Mouse (Mus musculus) embryonic facial prominence, embryonic 15.5 days (tissue): ENCODE measurements around the gene B4galt7. TPM values are rescaled to one million over a fixed set of nuclear protein-coding genes. Genes with fewer than 3 reads are reported as not detected.
"Not testable (repeated sequence)": the region's sequence is repeated elsewhere in the genome, so short reads cannot be mapped to it uniquely, and the experiment has no call there.

Experiments
- ATAC-seq: fragments of 200-750 bp; cut with Nextera tagmentation; 2 replicates; pipeline ENCODE4 v1.8.0; 2017; ENCODE audit warnings: low read depth, moderate TSS enrichment; ENCODE audit not compliant: insufficient number of reproducible peaks, low FRiP score, low TSS enrichment
- H3K27ac ChIP-seq: fragments of 300-500 bp; sonication (generic); replicated peaks from 2 replicates; pipeline ENCODE4 v1.5.1; 2015; ENCODE audit warnings: mild to moderate bottlenecking, inconsistent platforms
- H3K27me3 ChIP-seq: fragments of 300-500 bp; sonication (generic); 2 replicates; pipeline ENCODE4 v1.6.1; 2015; ENCODE audit warnings: inconsistent platforms
- H3K36me3 ChIP-seq: fragments of 300-500 bp; sonication (generic); 2 replicates; pipeline ENCODE4 v1.6.1; 2015; ENCODE audit warnings: mild to moderate bottlenecking, inconsistent platforms
- H3K4me1 ChIP-seq: fragments of 300-500 bp; sonication (generic); 2 replicates; pipeline ENCODE4 v1.6.1; 2015; ENCODE audit warnings: inconsistent platforms
- H3K4me2 ChIP-seq: fragments of 300-500 bp; sonication (generic); replicated peaks from 2 replicates; pipeline ENCODE4 v1.6.1; 2015; ENCODE audit warnings: mild to moderate bottlenecking, inconsistent platforms
- H3K4me3 ChIP-seq: fragments of 300-500 bp; sonication (generic); replicated peaks from 2 replicates; pipeline ENCODE4 v1.5.1; 2015; ENCODE audit warnings: mild to moderate bottlenecking, inconsistent platforms
- H3K9ac ChIP-seq: fragments of 300-500 bp; sonication (generic); 2 replicates; pipeline ENCODE4 v1.6.1; 2015; ENCODE audit warnings: inconsistent platforms
- H3K9me3 ChIP-seq: fragments of 300-500 bp; sonication (generic); replicated peaks from 2 replicates; pipeline ENCODE4 v1.6.1; 2016; ENCODE audit warnings: inconsistent platforms
- WGBS: fragments of 180-500 bp; shearing (Covaris S2); methylation state at CpG from one replicate; pipeline ENCODE4 v1.1.7; 2015; 5-methylcytosine and 5-hydroxymethylcytosine counted together
- polyA plus RNA-seq: library from polyadenylated mRNA; unstranded; fragments of >200 nt; fragmentation: Nextera tagmentation; extraction: Ambion mirVana; gene quantifications from 2 replicates; pipeline ENCODE4 v1.2.1, GENCODE M21; 2015

The B4galt7 gene
- 30.3 and 32.3 TPM in 2 replicates for polyA plus RNA-seq

- Histone ChIP-seq H3K4me1 (peaks cover 13% of the 10 kb centered on the region), H3K9ac (peak within 1 kb of the TSS; percentile 85), H3K4me2 (peak within 1 kb of the TSS; percentile 71), H3K4me3 (peak within 1 kb of the TSS; percentile 95), H3K9me3 (no peaks in the 10 kb centered on the region), H3K27me3 (no peaks in the 10 kb centered on the region), H3K36me3 (peaks cover 46% of the 10 kb centered on the region), H3K27ac (peak within 1 kb of the TSS; percentile 55)
- WGBS, result 9% methylated on average over 51 of the region's 51 CpGs
- ATAC-seq, result peak; percentile 77; the same call in 1 of the 2 replicates
Observed at GRCm38 (mm10) chr13:55599566-55600540, at the start of gene B4galt7. Gene B4galt7 (plus strand): TSS chr13:55599896.

- H3K27me3 ChIP-seq, result no peaks in the 10 kb centered on the region
- H3K4me1 ChIP-seq, result no peaks in the 10 kb centered on the region
- H3K9ac ChIP-seq, result no peak overlapping the region
- 91% methylated on average over 9 of the region's 9 CpGs for WGBS
- H3K9me3 ChIP-seq, result no peaks in the 10 kb centered on the region
- no peak overlapping the region for H3K4me3 ChIP-seq
- no peak overlapping the region for H3K4me2 ChIP-seq
- peaks cover 57% of the 10 kb centered on the region for H3K36me3 ChIP-seq
- ATAC-seq, result no peak
- no peak overlapping the region for H3K27ac ChIP-seq
Observed at GRCm38 (mm10) chr13:55555921-55556320, 43.8 kb upstream of the B4galt7 start.

- no peaks in the 10 kb centered on the region for H3K9me3 ChIP-seq
- no peak overlapping the region for H3K27ac ChIP-seq
- H3K36me3 ChIP-seq, result peaks cover 50% of the 10 kb centered on the region
- no peak overlapping the region for H3K4me3 ChIP-seq
- H3K4me1 ChIP-seq, result no peaks in the 10 kb centered on the region
- whole genome bisulfite sequencing, result 81% methylated on average over 6 of the region's 6 CpGs
- H3K9ac ChIP-seq, result no peak overlapping the region
- H3K27me3 ChIP-seq, result no peaks in the 10 kb centered on the region
- no peak for ATAC-seq
- no peak overlapping the region for H3K4me2 ChIP-seq
Observed at GRCm38 (mm10) chr13:55557499-55557898, 42.2 kb upstream of the B4galt7 start.

GRCm38 (mm10) chr13:55563266-55563879, 36.3 kb upstream of the B4galt7 start:
- 55% methylated on average over 7 of the region's 7 CpGs for WGBS
- ATAC-seq, result no peak
- no peak overlapping the region for H3K27ac ChIP-seq
- H3K27me3 ChIP-seq, result no peaks in the 10 kb centered on the region
- no peak overlapping the region for H3K9ac ChIP-seq
- H3K4me2 ChIP-seq, result no peak overlapping the region
- peaks cover 21% of the 10 kb centered on the region for H3K36me3 ChIP-seq
- no peak overlapping the region for H3K4me3 ChIP-seq
- no peaks in the 10 kb centered on the region for H3K9me3 ChIP-seq
- no peaks in the 10 kb centered on the region; the same call in 1 of the 2 replicates for H3K4me1 ChIP-seq

GRCm38 (mm10) chr13:55567001-55567400, 32.7 kb upstream of the B4galt7 start:
- no peak overlapping the region for H3K27ac ChIP-seq
- no peaks in the 10 kb centered on the region for H3K9me3 ChIP-seq
- no peak overlapping the region for H3K4me3 ChIP-seq
- H3K27me3 ChIP-seq, result no peaks in the 10 kb centered on the region
- ATAC-seq, result no peak
- WGBS, result 79% methylated on average over 6 of the region's 6 CpGs
- no peak overlapping the region for H3K4me2 ChIP-seq
- peaks cover 15% of the 10 kb centered on the region for H3K4me1 ChIP-seq
- H3K9ac ChIP-seq, result no peak overlapping the region
- H3K36me3 ChIP-seq, result peaks cover 18% of the 10 kb centered on the region

- no peak for ATAC-seq
Observed at GRCm38 (mm10) chr13:55567949-55568348, 31.7 kb upstream of the B4galt7 start.

GRCm38 (mm10) chr13:55568524-55568923, 31.2 kb upstream of the B4galt7 start:
- not testable (repeated sequence) for H3K27ac ChIP-seq
- H3K36me3 ChIP-seq, result peaks cover 18% of the 10 kb centered on the region

More at GRCm38 (mm10) chr13:55567949-55568348, 31.7 kb upstream of the B4galt7 start:
- WGBS, result 73% methylated on average over 2 of the region's 2 CpGs
- Histone ChIP-seq H3K9me3 (no peaks in the 10 kb centered on the region), H3K27ac (no peak overlapping the region), H3K36me3 (peaks cover 18% of the 10 kb centered on the region), H3K27me3 (no peaks in the 10 kb centered on the region), H3K9ac (no peak overlapping the region), H3K4me2 (no peak overlapping the region), H3K4me3 (no peak overlapping the region), H3K4me1 (peaks cover 18% of the 10 kb centered on the region)

GRCm38 (mm10) chr13:55569726-55570285, 29.9 kb upstream of the B4galt7 start:
- Histone ChIP-seq H3K36me3 (peaks cover 18% of the 10 kb centered on the region), H3K27me3 (no peaks in the 10 kb centered on the region), H3K4me2 (peak overlapping the region; percentile 89), H3K4me3 (peak overlapping the region; percentile 95), H3K27ac (peak overlapping the region; percentile 92), H3K9me3 (no peaks in the 10 kb centered on the region), H3K4me1 (peaks cover 18% of the 10 kb centered on the region), H3K9ac (peak overlapping the region; percentile 91)
- 3% methylated on average over 16 of the region's 16 CpGs for WGBS
- 0 out of 2 replicates have a peak, but pooled peaks have one; percentile 11 for ATAC-seq

More at GRCm38 (mm10) chr13:55568524-55568923, 31.2 kb upstream of the B4galt7 start:
- ATAC-seq, H3K9ac ChIP-seq, H3K4me3 ChIP-seq, H3K27me3 ChIP-seq, H3K9me3 ChIP-seq, H3K4me2 ChIP-seq: not testable (repeated sequence)
- peaks cover 18% of the 10 kb centered on the region for H3K4me1 ChIP-seq
- 81% methylated on average over 4 of the region's 4 CpGs for WGBS

- Histone ChIP-seq H3K4me2 (peak overlapping the region; percentile 89), H3K9me3 (no peaks in the 10 kb centered on the region), H3K4me1 (peaks cover 18% of the 10 kb centered on the region), H3K4me3 (peak overlapping the region; percentile 95), H3K27me3 (no peaks in the 10 kb centered on the region), H3K36me3 (peaks cover 18% of the 10 kb centered on the region), H3K9ac (peak overlapping the region; percentile 91), H3K27ac (peak overlapping the region; percentile 92)
- WGBS, result 0% methylated on average over 46 of the region's 47 CpGs
- ATAC-seq, result peak; percentile 70
Observed at GRCm38 (mm10) chr13:55570286-55570973, 29.3 kb upstream of the B4galt7 start.

- H3K27ac ChIP-seq, result peak within 1 kb of the TSS; percentile 92
- H3K9ac ChIP-seq, result peak within 1 kb of the TSS; percentile 91
- peaks cover 18% of the 10 kb centered on the region for H3K4me1 ChIP-seq
- H3K27me3 ChIP-seq, result no peaks in the 10 kb centered on the region
- H3K4me3 ChIP-seq, result peak within 1 kb of the TSS; percentile 95
- H3K4me2 ChIP-seq, result peak within 1 kb of the TSS; percentile 89
- H3K36me3 ChIP-seq, result peaks cover 14% of the 10 kb centered on the region
- ATAC-seq, result peak; percentile 91
- 2% methylated on average over 44 of the region's 47 CpGs for WGBS
- no peaks in the 10 kb centered on the region for H3K9me3 ChIP-seq
Observed at GRCm38 (mm10) chr13:55571027-55571751, 28.5 kb upstream of the B4galt7 start, which contains the start of gene Fam193b. Gene Fam193b (minus strand): TSS chr13:55571120.
